Mouse (Mus musculus): Measurements from ENCODE around the gene Olfr835. TPM values are rescaled to one million over a fixed set of nuclear protein-coding genes. Genes with fewer than 3 reads are reported as not detected.

Olfr835 gene
- total RNA-seq (2021), result not detected
- long read RNA-seq, experiment 1, result 0 reads
- long read RNA-seq, experiment 2, result 0 reads

GRCm38 (mm10) chr9:19032435-19032834 is at the start of gene Olfr835:
Gene Olfr835 (plus strand): TSS chr9:19032735.
- intact Hi-C loops (cut with DNase I), result no loop called here
- DNase-seq (ENCODE audit: extremely low spot score in 1 of 2, low spot score in 2 of 2), result no peak
- TF ChIP-seq CTCF (IDR thresholded peaks at IDR 0.05), result no peak
- H3K4me3 ChIP-seq, result no peak within 1 kb of the TSS
- no peak within 1 kb of the TSS for H3K27ac ChIP-seq

DNA sequence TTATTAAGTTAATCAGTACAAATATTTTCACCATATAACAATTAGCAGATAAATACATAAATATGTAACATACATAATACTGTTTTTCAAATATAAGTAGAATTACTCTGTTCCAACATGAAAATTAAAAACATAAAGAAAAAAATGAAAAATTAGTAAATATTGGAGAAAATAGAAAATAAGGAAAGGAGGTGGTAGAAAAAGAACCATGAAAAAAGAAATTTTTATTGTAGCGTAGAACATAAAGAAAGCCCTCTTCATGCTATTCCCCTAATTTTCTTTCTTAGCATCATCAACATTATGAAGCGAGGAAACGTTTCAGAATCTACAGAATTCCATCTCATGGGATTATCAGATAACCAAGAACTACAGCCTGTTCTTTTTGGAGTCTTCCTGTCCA is 44.8 kb upstream of the Olfr835 start, which contains the start of gene Olfr834:
Gene Olfr834, plus strand, starts transcription at position 301 of the 400 bp plus-strand sequence.
- DNase-seq (ENCODE audit: extremely low spot score in 1 of 2, low spot score in 2 of 2), result no peak
- intact Hi-C loops (cut with DNase I), result no loop called here
- Histone ChIP-seq H3K27ac (no peak within 1 kb of the TSS), H3K4me3 (no peak within 1 kb of the TSS)
- no peak for TF ChIP-seq CTCF (IDR thresholded peaks at IDR 0.05)

- Histone ChIP-seq H3K27ac (no peak overlapping the region), H3K4me3 (no peak overlapping the region)
- no peak for DNase-seq (ENCODE audit: extremely low spot score in 1 of 2, low spot score in 2 of 2)
- no peak for TF ChIP-seq CTCF (IDR thresholded peaks at IDR 0.05)
- intact Hi-C loops (cut with DNase I), result no loop called here
These were observed 52.5 kb downstream of the Olfr835 start for GRCm38 (mm10) chr9:19084986-19085385.

Other genes starting within 250 kb of the Olfr835 start
- not detected for gene Olfr828, start 213.2 kb upstream of the Olfr835 start, total RNA-seq (2021)
- gene Olfr829, start 177.8 kb upstream of the Olfr835 start, total RNA-seq (2021), result not detected
- not detected for gene Olfr830, start 158.0 kb upstream of the Olfr835 start, total RNA-seq (2021)
- not detected for gene Olfr832, start 95.6 kb upstream of the Olfr835 start, total RNA-seq (2021)
- gene Olfr834, start 44.7 kb upstream of the Olfr835 start, total RNA-seq (2021), result not detected
- not detected for gene Olfr836, start 87.6 kb downstream of the Olfr835 start, total RNA-seq (2021)
- gene Olfr837, start 103.6 kb downstream of the Olfr835 start, total RNA-seq (2021), result not detected
- gene Olfr839-ps1, start 144.6 kb downstream of the Olfr835 start, total RNA-seq (2021), result under 1 TPM in 1 of 2 experiments, not detected in 1; 0.11 TPM
- not detected for gene Olfr843, start 219.3 kb downstream of the Olfr835 start, total RNA-seq (2021)

All from left cerebral cortex, adult 2 months (tissue).